In genomic region chr4:118157666-118158065, GRCm38 (mm10) we compare ENCODE assay signal across 15 mouse cellular contexts.
"Had no signal": no experiment of that assay in that cellular context is flagged by ENCODE, and none has a peak within 500 bp of the region (broad histone marks: within the 10 kb centered on the region; RNA-seq: fewer than 3 reads in every experiment).

No protein-coding gene starts in this region.

- H3K4me3 ChIP-seq: lung, embryonic 15.5 days; megakaryocyte, embryonic 14.5 days; midbrain, embryonic 13.5 days; midbrain, embryonic 15.5 days; neural tube, embryonic 12.5 days; stomach, embryonic 15.5 days had no signal

- DNase-seq: lung, adult 2 months; lung, postnatal 14 days; lung, postnatal 36 days; right cerebral cortex, postnatal 14 days; thymus, adult 2 months; thymus, postnatal 25 days; thymus, postnatal 4 days had no signal

- H3K27ac ChIP-seq: lung, embryonic 15.5 days; macrophage; midbrain, embryonic 13.5 days; midbrain, embryonic 15.5 days; neural tube, embryonic 12.5 days; stomach, embryonic 15.5 days; stomach, postnatal 0 days had no signal
